Mouse (Mus musculus) left cerebral cortex, postnatal 36 days (tissue): ENCODE data around the gene Eef1akmt4. TPM values are rescaled to one million over a fixed set of nuclear protein-coding genes. Genes with fewer than 3 reads are reported as not detected.

ENCODE experiments used
- microRNA-seq: library from miRNA; unstranded; fragments of <30 nt; microRNA quantifications from one replicate; pipeline ENCODE4 v1.2.0, GENCODE M21; 2022
- total RNA-seq, 2 experiments: library from RNA; stranded (reverse); gene quantifications; 2 replicates each; pipeline ENCODE4 v1.2.3; 2021

The Eef1akmt4 gene
- total RNA-seq, 2 experiments from 2014 or later: 1.4 to 2.0 TPM

Small RNAs within 50 kb of the gene (microRNA-seq; reads per million reads assigned to microRNA genes)
- gene Mir1224: 436 reads per million, percentile 70 among the genes with 10 or more reads in this experiment

Other genes starting within 250 kb of the Eef1akmt4 start
- gene Abcc5, start 185.2 kb upstream of the Eef1akmt4 start, total RNA-seq: 100 to 1,000 TPM; 167 to 264 TPM
- gene Eif2b5, start 112.8 kb upstream of the Eef1akmt4 start, total RNA-seq: 10 to 100 TPM; 56.4 to 66.8 TPM
- 10 to 100 TPM; 63.5 to 75.7 TPM for gene Dvl3, start 94.6 kb upstream of the Eef1akmt4 start, total RNA-seq
- 100 to 1,000 TPM; 792 to 907 TPM for gene Ap2m1, start 76.1 kb upstream of the Eef1akmt4 start, total RNA-seq
- 100 to 1,000 TPM in 1 of 2 experiments, 10 to 100 TPM in 1; 88.3 to 102 TPM for gene Abcf3, start 63.0 kb upstream of the Eef1akmt4 start, total RNA-seq
- 10 to 100 TPM; 43.0 to 63.7 TPM for gene Vwa5b2, start 22.1 kb upstream of the Eef1akmt4 start, total RNA-seq
- gene Gm49333, start within 50 bp of the Eef1akmt4 start, total RNA-seq: not detected
- 10 to 100 TPM; 14.5 to 14.6 TPM for gene Alg3, start 142 bp downstream of the Eef1akmt4 start, total RNA-seq
- gene Camk2n2, start 9.7 kb downstream of the Eef1akmt4 start, total RNA-seq: 100 to 1,000 TPM; 166 to 199 TPM
- 10 to 100 TPM; 19.4 to 28.5 TPM for gene Ece2, start 18.2 kb downstream of the Eef1akmt4 start, total RNA-seq
- gene Psmd2, start 40.1 kb downstream of the Eef1akmt4 start, total RNA-seq: 100 to 1,000 TPM; 214 to 240 TPM
- 100 to 1,000 TPM; 281 to 286 TPM for gene Eif4g1, start 56.7 kb downstream of the Eef1akmt4 start, total RNA-seq
- gene Fam131a, start 81.6 kb downstream of the Eef1akmt4 start, total RNA-seq: 100 to 1,000 TPM; 303 to 372 TPM
- gene Polr2h, start 106.1 kb downstream of the Eef1akmt4 start, total RNA-seq: 10 to 100 TPM; 21.7 to 25.5 TPM
- 10 to 100 TPM; 59.1 to 72.2 TPM for gene Clcn2, start 106.2 kb downstream of the Eef1akmt4 start, total RNA-seq
- 10 to 100 TPM; 33.6 to 46.4 TPM for gene Chrd, start 121.5 kb downstream of the Eef1akmt4 start, total RNA-seq
- 1 to 10 TPM; 2.9 to 7.8 TPM for gene Thpo, start 122.9 kb downstream of the Eef1akmt4 start, total RNA-seq